Mouse (Mus musculus): Measurements from ENCODE around the gene Mrpl51.

- TF ChIP-seq CTCF (IDR thresholded peaks at IDR 0.05; ENCODE audit: low read depth) = no peak
- TF ChIP-seq EP300 (IDR thresholded peaks at IDR 0.05; ENCODE audit: low read depth) = no peak
These were observed 38.6 kb upstream of the Mrpl51 start for GRCm38 (mm10) chr6:125153018-125153389.
